Mouse (Mus musculus) left cerebral cortex, postnatal 25 days (tissue): Measurements from ENCODE around the gene Slc25a12. TPM values are rescaled to one million over a fixed set of nuclear protein-coding genes. Genes with fewer than 3 reads are reported as not detected.

Experiments used
- DNase-seq, 2 experiments: peaks; one replicate each; pipeline ENCODE4 v3.0.0; 2022; ENCODE audit warnings: low spot score in 2 of 2, mixed read lengths in 1 of 2
- intact Hi-C: fragments of 180-260 bp; cut with DNase I; formaldehyde crosslinking; loops from one replicate; pipeline ENCODE4 v1.15.1; 2025
- total RNA-seq, 2 experiments: library from RNA; stranded (reverse); gene quantifications; 2 replicates each; pipeline ENCODE4 v1.2.3; 2021

Slc25a12 gene
- total RNA-seq, 2 experiments from 2014 or later: 147 to 160 TPM

GRCm38 (mm10) chr2:71270085-71270484 is 97.5 kb downstream of the Slc25a12 start:
- intact Hi-C loops: no loop called here
- no peak for DNase-seq

DNA sequence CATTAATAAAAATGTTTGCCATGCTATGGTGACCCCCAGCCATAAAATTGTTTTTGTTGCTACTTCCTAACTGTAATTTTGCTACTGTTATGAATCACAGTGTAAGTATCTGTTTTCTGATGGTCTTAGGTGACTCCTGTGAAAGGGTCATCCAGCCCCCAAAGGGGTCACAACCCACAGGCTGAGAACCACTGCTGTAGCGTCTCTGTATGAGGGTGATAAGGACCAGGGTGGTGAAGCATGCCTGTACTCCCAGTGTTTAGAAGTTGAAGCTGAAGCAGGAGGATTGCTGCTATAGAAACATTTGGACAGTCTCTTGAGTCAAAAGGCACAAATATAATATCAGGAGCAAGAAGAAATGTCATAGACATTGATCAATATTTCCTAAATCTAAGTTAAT is 98.2 kb downstream of the Slc25a12 start:
- intact Hi-C loops: no loop called here

GRCm38 (mm10) chr2:71268691-71269090 is 98.9 kb downstream of the Slc25a12 start:
- no peak for DNase-seq
- intact Hi-C loops: no loop called here

More for the DNA sequence above, 98.2 kb downstream of the Slc25a12 start:
- DNase-seq: no peak

DNA sequence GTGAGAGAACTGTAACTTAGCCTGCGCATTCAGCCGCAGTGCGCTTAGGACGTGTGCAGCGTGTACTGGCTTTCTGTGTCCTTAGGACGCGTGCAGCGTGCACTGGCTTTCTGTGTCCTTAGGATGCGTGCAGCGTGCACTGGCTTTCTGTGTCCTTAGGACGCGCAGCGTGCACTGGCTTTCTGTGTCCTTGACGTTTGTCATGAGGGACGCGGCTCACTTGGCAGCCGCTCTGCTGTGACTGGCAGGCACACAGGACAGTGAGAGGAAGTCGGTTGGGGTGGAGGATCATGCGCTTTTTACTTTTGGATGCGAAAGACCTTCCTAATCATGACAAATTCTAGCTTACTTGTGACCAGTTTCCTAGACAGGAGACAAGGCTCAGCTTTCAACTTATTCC is 103.0 kb downstream of the Slc25a12 start:
- DNase-seq: no peak
- intact Hi-C loops: no loop called here

GRCm38 (mm10) chr2:71256581-71256980 is 111.0 kb downstream of the Slc25a12 start:
- intact Hi-C loops: loop anchor here (10.0 kb wide), 1 partner anchor 558 kb away; no protein-coding TSS in a partner anchor
- no peak for DNase-seq

DNA sequence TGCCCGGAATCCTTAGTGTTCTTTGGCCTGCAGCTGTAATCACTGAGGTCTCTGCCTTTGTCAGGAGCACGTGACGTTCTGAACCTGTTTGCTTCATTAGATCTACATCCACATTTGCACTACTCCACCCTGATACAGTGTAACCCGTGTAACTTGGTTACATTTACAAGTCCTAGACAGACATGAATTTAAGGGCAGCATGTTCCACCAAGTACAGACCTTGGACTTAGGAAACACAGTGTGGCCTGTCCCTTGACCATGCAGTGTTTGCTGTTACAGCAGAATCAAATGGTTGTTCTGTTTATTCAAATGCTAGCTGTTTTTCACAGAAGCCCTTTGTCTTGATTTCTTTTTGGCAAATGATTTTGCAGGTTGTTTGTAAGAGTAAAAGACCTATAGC is 112.7 kb downstream of the Slc25a12 start:
- no peak for DNase-seq
- intact Hi-C loops: loop anchor here (10.0 kb wide), 1 partner anchor 560 kb away; no protein-coding TSS in a partner anchor

- intact Hi-C loops: loop anchor here (10.0 kb wide), 1 partner anchor 564 kb away; no protein-coding TSS in a partner anchor
- peak in 1 of 2 experiments; percentile 31 for DNase-seq
Observed at GRCm38 (mm10) chr2:71250841-71251240, 116.7 kb downstream of the Slc25a12 start.

DNA sequence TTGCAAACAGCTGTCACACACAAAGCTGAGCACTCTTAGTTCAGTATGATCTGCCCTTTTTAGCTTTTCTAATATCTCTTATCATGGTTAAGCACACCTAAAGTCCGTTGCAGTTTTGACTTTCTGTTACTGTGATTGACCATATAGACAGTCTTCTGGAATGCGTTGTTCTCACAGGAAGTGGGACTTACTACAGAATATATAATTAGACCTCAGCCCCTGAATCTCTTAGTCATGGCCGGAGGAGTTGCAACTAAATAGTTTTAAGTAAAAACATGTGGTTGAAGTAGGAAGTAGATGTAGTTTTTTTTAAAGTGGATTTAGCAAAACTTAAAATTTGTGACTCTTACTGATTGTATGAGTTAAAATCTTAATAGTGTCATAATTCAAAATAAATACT is 119.5 kb downstream of the Slc25a12 start:
- DNase-seq: no peak
- intact Hi-C loops: no loop called here

DNA sequence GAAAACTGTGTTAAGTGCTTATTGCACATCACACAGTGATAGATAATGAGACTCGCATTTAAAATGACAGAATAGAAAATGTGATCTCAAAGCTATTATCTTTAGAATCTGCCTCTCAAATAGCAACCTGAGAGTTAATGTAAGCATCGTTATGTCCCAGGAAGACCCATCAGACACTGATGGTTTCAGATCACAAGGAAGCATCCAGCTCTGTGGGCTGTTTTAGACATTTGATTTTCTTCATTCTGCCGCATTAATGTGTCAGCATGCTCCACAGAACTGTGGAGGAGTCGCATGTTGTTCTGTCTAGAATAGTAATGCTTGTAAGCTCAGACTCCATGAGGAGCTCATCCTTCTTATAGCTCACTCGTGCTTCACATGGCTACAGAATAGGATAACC is 121.5 kb downstream of the Slc25a12 start:
- DNase-seq: peak in 1 of 2 experiments; percentile 47
- intact Hi-C loops: no loop called here

DNA sequence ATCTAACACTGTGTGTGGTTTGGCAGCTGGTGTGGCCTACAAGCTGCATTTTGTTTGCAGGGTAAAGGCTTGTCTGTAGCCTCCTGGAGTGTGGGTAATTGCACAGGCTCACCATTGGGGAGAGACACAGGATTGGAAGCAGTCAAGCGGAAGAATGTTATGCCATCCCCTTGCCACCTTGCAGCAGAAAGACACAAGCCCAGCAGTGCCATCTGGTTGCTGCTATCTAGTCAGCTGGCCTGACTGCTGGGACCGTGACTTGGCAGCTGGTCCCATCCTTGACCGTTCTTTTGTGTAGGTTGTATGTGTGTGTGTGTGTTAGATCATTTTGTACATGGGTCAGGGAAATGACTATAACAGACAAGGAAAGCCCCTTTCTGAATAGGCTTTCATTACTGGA is 122.1 kb downstream of the Slc25a12 start:
- intact Hi-C loops: no loop called here
- peak; percentile 39 to 71 for DNase-seq

GRCm38 (mm10) chr2:71244807-71245206 is 122.7 kb downstream of the Slc25a12 start:
- intact Hi-C loops: no loop called here
- no peak for DNase-seq

DNA sequence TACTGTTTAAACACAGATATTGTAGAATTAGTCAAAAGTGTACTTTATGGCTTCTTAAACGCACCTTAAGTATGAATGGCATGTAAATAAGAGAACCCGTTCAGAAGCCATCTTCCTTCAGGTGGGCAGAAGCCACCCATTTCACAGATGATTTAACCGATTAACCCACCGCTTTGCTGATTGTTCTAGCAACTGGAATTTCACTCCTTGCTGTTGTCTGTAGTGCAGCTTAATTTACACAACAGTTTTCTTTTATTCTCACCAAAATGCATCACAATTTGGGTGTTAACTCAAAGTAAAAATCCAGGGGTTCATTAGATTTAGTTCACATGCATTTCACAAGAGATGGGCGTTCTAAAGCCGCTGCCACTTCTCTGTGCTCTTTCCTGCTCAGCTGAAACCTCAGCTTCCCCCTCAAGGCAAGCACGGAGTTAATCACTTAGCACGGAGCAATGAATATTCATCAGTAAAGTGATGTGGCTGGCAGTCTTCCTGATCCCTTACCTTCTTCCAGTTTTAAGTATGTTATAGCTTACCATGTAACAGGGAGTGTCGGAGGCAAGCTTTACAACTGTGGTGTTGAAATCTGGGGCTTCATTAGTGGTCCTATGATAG is 124.4 kb downstream of the Slc25a12 start:
- intact Hi-C loops: no loop called here
- no peak for DNase-seq

GRCm38 (mm10) chr2:71242180-71242579 is 125.4 kb downstream of the Slc25a12 start:
- intact Hi-C loops: no loop called here
- no peak for DNase-seq

DNA sequence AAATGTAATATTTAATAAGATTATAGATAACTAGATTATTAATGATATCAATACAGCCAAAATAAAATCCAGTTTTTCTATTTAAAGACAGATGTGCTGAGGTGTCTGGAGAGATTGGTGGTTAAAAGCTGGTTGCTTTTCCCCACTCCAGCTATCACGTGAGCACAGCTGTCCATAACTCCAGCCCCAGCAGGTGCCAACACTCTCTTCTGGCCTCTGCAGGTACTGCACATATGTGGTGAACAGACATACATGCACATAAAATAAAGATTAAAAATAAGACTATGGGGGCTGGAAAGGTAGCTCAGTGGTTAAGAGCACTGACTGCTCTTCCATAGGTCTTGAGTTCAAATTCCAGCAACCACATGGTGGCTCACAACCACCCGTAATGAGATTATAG is 126.0 kb downstream of the Slc25a12 start:
- DNase-seq: no peak
- intact Hi-C loops: no loop called here

DNA sequence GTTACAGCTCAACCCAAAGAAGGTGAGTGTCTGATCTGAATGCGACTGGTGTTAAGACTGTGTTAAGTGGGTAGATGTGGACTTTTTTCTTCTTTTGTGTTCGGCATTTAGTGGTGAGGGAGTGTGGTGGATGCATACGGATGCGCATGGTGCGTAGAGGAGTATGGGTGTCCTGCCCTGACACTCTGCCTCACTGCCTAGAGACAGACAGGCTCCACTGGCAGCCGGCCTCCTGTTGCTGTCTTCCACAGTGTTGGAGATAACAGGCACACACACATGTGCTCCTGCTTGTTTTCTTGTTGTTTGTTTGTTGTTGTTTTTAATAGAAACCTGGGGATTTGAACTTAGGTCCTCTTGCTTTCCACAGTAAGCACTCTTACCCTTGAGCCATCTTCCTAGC is 131.5 kb downstream of the Slc25a12 start:
- intact Hi-C loops: no loop called here

DNA sequence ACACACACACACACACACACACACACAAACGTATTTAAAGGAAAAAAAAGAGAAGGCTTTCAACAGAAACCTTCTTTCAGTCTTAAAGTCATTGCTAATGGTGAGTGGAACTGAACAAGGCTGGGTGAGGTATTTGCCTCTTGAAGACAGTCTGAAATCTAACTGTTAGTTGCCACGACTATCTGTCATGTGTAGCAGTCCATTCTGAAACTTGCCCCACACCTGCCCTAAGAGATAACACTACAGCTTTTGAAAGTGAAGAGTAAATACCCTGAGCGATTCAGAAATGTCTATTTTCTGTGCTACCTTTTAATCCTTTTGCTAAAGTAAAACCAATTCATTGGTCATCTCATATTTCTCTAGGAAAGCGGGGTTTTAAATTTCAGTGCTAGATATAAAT is 132.1 kb downstream of the Slc25a12 start:
- intact Hi-C loops: no loop called here
- no peak for DNase-seq

More for the DNA sequence above, 131.5 kb downstream of the Slc25a12 start:
- DNase-seq: no peak

GRCm38 (mm10) chr2:71232976-71233375 is 134.6 kb downstream of the Slc25a12 start:
- intact Hi-C loops: no loop called here
- DNase-seq: no peak

DNA sequence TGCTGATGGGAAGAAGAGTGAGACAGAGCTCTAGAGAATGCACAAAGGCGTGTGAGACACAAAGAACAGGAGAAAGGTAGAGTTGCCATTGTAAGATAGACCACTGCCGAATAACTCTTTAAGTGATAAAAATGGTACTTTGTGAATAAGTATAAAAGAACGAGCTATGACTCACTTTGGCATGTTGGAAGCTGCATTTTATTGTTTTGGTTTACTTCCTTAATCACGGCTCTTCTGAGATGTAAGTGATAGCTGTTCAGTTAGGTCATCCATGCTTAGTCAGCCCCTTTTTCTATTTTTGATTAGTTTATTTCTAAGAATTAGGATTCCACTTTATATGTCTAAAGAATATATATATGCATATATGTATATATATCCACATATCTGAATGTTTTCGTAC is 135.6 kb downstream of the Slc25a12 start:
- intact Hi-C loops: no loop called here
- DNase-seq: no peak

DNA sequence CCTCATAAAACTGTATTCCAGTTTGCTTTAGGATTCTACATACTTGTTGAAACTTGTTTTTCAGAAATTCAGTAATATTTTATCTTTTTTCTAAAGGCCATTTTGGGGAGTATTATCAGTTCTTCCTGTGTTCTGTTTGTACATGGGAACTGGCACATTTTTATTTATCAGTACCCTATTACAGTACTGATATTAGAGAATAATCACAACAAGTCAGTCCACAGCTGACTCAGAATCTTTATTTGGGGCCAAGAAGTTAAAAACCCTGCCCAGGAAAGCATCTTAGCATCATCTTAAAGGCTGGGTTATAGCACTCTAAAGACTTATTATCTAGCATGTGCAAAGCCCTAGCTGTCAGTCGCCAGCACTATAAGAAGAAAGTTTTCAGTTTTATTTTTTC is 137.9 kb downstream of the Slc25a12 start:
- intact Hi-C loops: loop anchor here (10.0 kb wide), 1 partner anchor 525 kb away; no protein-coding TSS in a partner anchor

DNA sequence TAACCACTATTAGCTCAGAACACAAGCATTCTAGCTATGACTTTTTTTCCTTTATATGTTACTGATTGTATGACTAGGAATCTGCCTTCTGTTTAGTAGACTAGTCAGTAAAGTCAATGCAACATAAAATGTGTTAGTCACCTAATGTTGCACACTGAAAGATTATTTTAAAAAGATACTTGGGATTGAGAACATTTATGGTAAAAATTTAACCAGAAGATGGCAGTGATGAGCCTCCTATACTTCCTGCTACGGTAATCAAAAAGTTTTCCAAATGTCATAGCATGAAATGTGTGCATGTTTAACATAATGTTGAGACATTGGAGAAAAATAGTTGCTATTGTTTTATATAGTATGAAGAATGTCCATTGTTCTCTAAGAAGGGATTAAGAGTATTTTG is 140.2 kb downstream of the Slc25a12 start:
- no peak for DNase-seq
- intact Hi-C loops: loop anchor here (10.0 kb wide), 1 partner anchor 523 kb away; no protein-coding TSS in a partner anchor

More for the DNA sequence above, 137.9 kb downstream of the Slc25a12 start:
- no peak for DNase-seq
